Mouse (Mus musculus) gastrocnemius, adult 2 months (tissue): Measurements from ENCODE around the gene Dmrta2. TPM values are rescaled to one million over a fixed set of nuclear protein-coding genes. Genes with fewer than 3 reads are reported as not detected.
A peak's percentile ranks its signal among the peaks of the same experiment; 100 is the strongest.

Experiments used
- DNase-seq: peaks from one replicate; pipeline ENCODE4 v3.0.0; 2022
- H3K27ac ChIP-seq: fragments of 200-600 bp; 2 replicates; pipeline ENCODE4 v1.8.1; 2022; ENCODE audit warnings: mild to moderate bottlenecking
- H3K4me3 ChIP-seq: fragments of 200-600 bp; 2 replicates; pipeline ENCODE4 v1.8.1; 2022; ENCODE audit warnings: mild to moderate bottlenecking, moderate library complexity
- CTCF ChIP-seq: fragments of 200-600 bp; IDR thresholded peaks from 2 replicates; pipeline ENCODE4 v1.8.1; 2022; ENCODE audit warnings: antibody characterized with exemption, mild to moderate bottlenecking, moderate library complexity
- intact Hi-C: fragments of 180-260 bp; cut with DNase I; formaldehyde crosslinking; loops from one replicate; pipeline ENCODE4 v1.15.1; 2025
- total RNA-seq, 2 experiments: library from RNA; stranded (reverse); gene quantifications; 2 replicates each; pipeline ENCODE4 v1.2.3; 2021

The Dmrta2 gene
- total RNA-seq, 2 experiments from 2014 or later, result 0.08 TPM; not detected in 1

DNA sequence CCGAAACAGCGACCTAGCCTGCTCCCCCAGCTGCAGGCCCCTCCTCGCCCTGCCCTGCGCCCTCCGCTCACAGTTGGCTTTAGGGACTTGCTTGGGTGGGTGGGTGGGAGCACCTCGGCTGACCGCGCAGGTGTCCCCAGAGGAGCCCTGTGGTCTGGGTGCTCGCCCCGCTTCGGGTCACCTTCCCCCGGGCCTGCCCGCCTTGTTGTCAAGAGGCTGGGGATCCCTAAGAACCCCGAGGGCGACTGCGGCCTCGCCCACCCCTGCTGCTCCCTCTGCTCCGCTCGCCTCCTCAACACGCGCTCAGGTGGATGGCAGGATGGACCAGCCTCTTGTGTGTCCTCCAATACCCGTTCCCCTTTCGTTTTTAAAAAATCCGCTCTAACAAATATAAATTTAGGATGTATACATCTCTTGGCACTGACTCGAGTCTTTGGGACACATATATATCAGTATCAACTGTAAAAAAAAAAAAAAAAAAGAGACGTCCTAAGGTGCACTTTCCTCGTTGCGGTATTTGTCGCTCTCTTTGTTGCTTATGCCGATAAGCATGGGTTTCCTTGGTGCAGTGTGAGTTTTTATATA lies 4.9 kb downstream of the Dmrta2 start:
- H3K4me3 ChIP-seq, result peak overlapping the region; percentile 70
- intact Hi-C loops, result no loop called here
- DNase-seq, result no peak

DNA sequence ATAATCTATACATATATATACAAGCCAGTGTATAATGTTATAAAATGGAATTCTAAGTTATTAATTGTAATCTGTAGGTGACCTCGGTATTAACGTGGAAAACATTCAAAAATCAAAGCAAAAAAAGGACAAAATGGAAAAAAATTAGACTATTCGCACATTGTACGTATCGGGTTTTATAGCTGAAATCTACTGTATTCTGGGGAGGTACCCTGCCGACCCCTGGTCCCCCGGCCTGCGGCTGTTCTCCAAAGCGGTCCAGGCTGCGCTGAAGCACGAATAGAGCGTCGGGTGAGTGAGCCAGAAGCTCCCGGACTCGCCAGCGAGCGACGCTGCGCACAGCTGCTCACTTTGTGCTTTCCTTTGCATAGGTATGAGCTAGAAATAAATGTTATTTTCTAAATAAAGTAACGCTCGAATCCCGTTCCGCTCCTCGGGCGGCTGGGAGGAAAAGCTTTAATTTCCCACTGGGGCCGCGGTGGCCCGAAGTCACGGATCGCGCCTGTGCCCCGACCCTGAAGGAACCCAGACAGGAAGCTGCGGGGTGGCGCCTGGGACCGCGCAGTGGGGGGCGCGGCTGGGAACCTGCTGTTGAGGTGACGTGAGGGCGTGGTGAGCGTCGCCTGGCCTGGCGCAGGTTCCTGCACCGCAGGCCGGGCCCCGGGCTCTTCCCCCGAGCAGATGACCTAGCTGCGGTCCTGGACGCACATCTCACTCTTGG lies 5.6 kb downstream of the Dmrta2 start:
- TF ChIP-seq CTCF, result no peak
- peak overlapping the region; percentile 70 for H3K4me3 ChIP-seq
- no peak overlapping the region for H3K27ac ChIP-seq
- no peak for DNase-seq
- intact Hi-C loops, result no loop called here

More for the DNA sequence above, 4.9 kb downstream of the Dmrta2 start:
- H3K27ac ChIP-seq, result no peak overlapping the region
- TF ChIP-seq CTCF, result no peak

DNA sequence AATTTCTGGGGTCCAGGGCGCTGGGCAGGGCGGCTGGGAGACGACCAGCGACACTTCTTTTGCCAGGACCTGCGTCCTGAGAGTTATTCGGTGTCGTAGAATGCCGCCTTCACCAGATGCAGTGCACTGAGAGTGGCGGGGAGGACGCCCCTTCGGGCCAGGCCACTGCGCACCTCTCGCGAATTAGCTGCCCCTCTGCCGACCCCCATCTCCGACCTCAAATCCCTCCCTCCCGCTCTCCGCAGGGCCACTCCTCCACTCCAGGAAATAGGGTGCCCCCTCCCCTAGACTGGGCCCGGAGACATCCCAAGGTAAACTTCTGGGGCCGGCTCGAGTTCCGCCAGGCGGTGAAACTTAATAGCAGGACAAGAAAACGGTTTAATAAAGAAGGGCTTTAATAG lies 6.2 kb downstream of the Dmrta2 start:
- intact Hi-C loops, result no loop called here
- no peak for TF ChIP-seq CTCF
- H3K4me3 ChIP-seq, result peak overlapping the region; percentile 70

DNA sequence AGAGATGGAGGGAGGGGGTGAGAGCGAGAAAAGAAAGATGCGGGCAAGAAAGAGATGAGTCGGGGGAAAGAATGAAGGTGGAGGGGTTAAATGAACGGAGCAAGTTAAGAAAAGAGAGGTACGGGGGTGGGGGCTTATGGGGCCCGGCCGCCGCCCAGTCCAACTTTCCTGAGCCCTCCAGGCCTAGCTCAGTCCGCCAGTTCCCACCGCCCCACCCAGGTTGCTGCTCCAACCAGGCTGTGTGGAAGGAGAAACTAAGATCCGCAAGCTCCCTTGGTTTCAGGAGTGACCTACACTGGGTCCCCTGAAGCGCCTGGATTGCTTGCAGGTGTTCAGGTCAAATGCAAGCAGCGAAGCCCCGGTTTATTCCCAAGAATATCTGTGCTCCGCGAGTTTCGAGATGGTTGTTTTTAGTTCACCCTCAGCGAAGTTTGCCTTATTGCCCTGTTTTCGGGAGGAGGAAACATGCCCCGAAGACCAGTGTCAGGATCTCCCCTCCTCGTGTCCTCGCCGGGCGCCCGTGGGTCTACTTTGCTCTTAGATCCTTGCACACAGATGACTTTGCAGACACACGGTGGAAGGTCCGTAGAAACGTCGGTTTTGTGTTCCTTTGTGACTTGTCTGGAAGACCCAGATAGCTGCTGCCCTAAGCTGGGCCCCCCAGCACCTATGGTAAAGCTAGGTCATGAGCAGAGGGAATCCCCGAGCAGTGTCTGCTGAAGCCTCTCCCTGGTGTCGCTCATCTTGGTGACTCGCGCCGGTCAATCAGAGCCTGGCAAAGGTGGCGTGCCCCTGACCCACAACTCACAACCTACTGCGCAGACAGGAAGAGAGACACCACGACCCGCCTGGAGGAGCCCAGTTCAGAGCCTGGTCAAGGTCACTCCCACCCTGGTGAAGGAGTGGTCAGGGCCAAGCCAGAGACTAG lies 6.9 kb downstream of the Dmrta2 start:
- no peak for TF ChIP-seq CTCF
- H3K4me3 ChIP-seq, result no peak overlapping the region
- no peak overlapping the region for H3K27ac ChIP-seq
- DNase-seq, result no peak
- intact Hi-C loops, result no loop called here

More for the DNA sequence above, 6.2 kb downstream of the Dmrta2 start:
- DNase-seq, result no peak
- no peak overlapping the region for H3K27ac ChIP-seq

DNA sequence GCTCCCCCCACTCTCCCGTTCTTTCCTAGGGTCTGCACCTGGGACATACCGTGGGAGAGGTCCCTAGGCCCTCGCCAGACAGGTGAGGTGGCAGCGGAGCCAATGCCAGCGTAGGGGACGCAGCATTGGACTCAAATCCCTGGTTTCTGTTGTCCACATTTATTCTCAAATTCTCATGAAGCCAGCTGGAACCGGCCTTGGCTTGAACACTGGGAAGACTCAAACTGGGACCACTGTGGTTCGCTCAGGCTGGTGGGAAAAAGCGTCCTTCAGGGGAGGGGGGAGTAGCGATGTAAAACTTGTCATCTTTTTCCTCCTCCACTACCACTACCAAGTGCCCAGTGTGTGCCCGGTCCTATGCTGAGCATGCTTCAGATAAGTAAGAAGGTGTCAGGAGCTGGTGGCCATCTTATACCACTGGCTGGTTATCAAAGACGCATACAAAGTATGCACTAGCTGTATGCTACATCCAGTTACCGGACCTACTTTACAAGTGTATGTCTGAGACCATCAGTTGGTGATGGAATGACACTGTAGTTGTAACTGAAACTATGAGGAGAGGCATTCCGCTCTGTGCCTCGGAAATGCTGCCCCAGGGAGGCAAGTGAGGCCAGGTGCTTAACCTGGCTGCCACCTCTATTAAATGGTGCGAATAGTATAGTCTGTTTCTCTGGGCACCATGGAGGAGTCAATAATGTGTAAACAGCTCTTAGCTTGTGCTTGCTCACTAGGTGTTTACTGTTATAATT lies 7.7 kb downstream of the Dmrta2 start:
- no peak for TF ChIP-seq CTCF
- Histone ChIP-seq H3K4me3 (no peak overlapping the region), H3K27ac (no peak overlapping the region)
- intact Hi-C loops, result no loop called here
- DNase-seq, result no peak

DNA sequence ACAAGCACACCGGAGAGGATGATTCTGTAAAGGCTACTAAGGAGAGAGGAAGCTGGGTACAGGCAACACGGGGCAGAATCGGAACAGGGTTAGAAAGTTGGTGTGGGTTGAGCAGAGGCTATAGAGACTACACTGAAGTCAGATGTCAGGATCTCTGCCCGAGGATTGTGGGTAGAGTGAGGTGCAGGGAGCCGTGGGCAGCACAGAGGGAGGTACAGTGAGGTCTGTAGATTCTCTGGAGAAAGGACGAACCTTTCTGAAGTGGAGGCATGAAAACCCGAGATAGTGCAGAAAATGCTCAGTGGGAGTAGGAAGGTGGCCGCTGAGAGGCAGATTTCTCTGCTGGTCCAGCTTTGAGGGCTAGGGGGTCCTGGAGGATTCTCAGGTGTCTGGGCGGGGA lies 8.4 kb downstream of the Dmrta2 start:
- Histone ChIP-seq H3K4me3 (no peak overlapping the region), H3K27ac (no peak overlapping the region)
- DNase-seq, result no peak
- intact Hi-C loops, result no loop called here
- no peak for TF ChIP-seq CTCF

DNA sequence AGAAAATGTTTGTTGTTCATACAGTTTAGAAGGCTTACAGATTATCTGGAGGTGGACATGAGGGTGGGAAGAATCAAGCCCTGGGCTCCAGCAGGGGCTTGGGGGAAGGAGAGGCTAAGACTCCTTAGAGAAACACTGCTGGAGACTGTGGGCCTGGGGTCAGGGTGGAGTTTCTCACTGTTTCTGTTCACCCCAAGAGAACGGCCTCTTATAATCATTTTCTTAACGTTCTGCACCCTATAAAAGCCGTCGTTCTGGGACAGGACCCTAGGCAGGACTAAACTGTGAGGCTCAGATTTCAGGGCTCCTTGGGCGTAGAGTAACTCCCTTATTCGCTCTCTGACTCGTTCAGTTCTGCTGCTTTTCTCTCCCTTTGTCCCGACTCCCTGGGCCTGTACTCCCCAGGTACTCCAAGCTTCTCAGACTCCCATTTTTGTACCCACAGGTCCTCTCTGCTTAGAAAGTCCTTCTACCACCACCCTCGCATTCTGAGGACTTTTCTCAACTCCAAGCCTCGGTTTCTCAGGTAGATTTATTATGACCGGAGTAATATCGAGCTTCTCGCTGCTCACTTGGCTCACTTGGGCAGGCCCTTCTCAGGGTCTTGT lies 9.0 kb downstream of the Dmrta2 start:
- Histone ChIP-seq H3K4me3 (no peak overlapping the region), H3K27ac (no peak overlapping the region)
- no peak for DNase-seq
- no peak for TF ChIP-seq CTCF
- intact Hi-C loops, result no loop called here

DNA sequence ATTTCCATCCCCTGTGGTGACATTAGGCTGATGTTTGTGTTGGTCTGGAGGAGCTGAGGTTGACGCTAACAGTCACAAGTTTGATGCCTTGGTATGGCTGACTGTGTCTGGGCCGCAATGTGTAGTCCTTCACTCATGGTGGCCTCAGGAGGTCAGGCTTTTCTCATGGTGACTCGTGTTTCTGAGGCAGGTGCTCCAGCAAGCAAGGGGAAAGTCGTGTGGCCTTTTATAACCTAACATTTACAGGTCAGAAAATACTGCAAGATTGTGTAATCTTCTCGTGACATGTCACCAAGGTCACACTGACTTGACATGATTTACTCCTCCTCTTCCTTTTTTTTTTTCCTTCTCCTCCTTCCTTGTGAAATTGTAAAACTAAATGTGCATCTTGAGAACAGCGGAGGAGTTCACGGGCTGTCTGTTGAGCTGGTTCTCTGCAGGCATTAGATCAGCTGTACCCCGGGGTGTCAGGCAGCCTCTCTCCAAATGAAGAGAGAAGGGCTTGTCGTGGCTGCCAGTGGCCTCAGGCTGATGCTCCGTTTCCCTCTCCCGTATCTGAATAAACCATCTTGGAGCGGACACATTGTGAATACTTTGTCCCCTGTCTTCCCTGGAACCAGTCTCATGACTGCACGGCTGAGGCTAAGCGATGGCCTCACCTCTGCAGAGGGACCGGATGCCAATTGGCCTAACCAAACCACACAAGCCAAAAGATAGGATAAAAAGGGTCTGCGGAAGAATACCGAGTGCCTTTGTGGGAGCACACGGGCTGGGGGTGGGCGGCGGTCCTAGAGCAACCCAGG lies 9.9 kb downstream of the Dmrta2 start:
- no peak overlapping the region for H3K4me3 ChIP-seq
- intact Hi-C loops, result no loop called here
- no peak for TF ChIP-seq CTCF
- no peak overlapping the region for H3K27ac ChIP-seq
- DNase-seq, result no peak

DNA sequence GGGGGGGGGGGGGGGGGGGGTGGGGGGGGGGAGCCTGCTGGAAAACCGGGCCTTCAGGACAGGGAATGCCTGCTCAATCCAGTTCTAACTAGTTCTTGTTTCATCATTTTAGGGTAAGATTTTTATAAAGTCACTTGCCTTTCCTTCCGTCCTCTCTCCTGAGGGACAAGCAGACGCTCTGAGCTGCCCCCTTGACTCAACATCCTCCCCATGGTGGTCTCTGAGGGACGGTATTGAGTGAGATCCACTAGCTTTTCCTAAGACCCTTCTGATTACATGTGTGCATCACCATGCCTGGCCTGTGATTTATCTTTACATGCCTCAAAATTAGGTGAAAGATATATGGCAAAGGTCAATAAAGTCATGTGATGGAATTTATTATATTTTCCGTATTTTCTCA lies 10.6 kb downstream of the Dmrta2 start:
- DNase-seq, result no peak
- Histone ChIP-seq H3K4me3 (no peak overlapping the region), H3K27ac (no peak overlapping the region)
- intact Hi-C loops, result no loop called here
- TF ChIP-seq CTCF, result no peak

DNA sequence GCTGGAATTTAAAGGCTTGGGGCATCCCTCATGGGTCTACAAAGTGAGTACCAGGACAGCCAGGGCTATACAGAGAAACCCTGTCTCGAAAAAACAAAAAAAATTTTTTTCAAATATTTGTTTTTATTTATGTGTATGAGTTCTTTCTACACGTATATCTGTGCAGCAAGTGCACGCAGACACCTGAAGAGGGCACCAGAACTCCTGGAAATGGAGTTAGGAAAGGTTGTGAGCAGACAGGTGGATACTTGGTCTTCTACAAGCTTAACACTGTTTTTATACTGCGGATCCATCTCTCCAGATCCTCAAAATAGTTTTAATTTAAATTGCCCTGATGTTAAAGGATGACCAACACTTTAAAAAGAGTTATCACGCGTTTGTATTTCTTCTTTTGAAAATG lies 11.4 kb downstream of the Dmrta2 start:
- DNase-seq, result no peak
- intact Hi-C loops, result no loop called here
- Histone ChIP-seq H3K4me3 (no peak overlapping the region), H3K27ac (no peak overlapping the region)
- no peak for TF ChIP-seq CTCF

DNA sequence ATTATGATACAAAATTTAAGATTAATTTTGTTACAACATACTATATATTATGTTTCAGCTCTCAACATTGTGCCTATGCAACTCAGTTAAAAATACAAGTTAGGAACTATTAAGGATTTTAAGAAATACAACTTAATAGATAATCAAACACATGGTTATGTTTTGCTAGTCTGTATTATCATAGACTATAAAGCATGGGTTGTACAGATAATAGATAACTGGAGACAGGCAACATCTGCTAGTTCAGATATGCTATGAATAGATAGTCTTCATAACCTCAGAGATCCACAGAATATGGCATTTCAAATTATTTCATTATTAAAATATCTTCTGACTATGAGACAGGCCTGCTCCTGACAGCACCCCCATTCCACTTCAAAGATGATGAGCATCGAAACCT lies 28.2 kb downstream of the Dmrta2 start:
- intact Hi-C loops, result no loop called here
- no peak overlapping the region for H3K4me3 ChIP-seq
- no peak overlapping the region for H3K27ac ChIP-seq
- DNase-seq, result no peak
- TF ChIP-seq CTCF, result no peak
